Mouse (Mus musculus) forebrain, embryonic 14.5 days (tissue): ENCODE results near the gene Snd1. TPM values are rescaled to one million over a fixed set of nuclear protein-coding genes. Genes with fewer than 3 reads are reported as not detected.

Source experiments
- ATAC-seq: fragments of 200-750 bp; cut with Nextera tagmentation; 2 replicates; pipeline ENCODE4 v1.8.0; 2017; ENCODE audit warnings: mild to moderate bottlenecking, moderate library complexity
- DNase-seq: peaks from one replicate; pipeline ENCODE4 v3.0.0-alpha.2; 2015; ENCODE audit warnings: low spot score
- H3K27ac ChIP-seq: fragments of 300-500 bp; sonication (generic); 2 replicates; pipeline ENCODE4 v1.5.1; 2014; ENCODE audit warnings: low read depth, mild to moderate bottlenecking, control low read depth, low read length, moderate library complexity
- H3K27me3 ChIP-seq: fragments of 300-500 bp; sonication (generic); replicated peaks from 2 replicates; pipeline ENCODE4 v1.6.1; 2014; ENCODE audit warnings: low read length, control low read depth, mixed read lengths; ENCODE audit not compliant: control insufficient read depth, insufficient read depth
- H3K36me3 ChIP-seq: fragments of 300-500 bp; sonication (generic); 2 replicates; pipeline ENCODE4 v1.6.1; 2014; ENCODE audit warnings: low read length, control low read depth; ENCODE audit not compliant: control insufficient read depth, insufficient read depth
- H3K4me1 ChIP-seq: fragments of 300-500 bp; sonication (generic); 2 replicates; pipeline ENCODE4 v1.6.1; 2014; ENCODE audit warnings: antibody characterized with exemption, low read length, control low read depth; ENCODE audit not compliant: control insufficient read depth, insufficient read depth
- H3K4me2 ChIP-seq: fragments of 300-500 bp; sonication (generic); 2 replicates; pipeline ENCODE4 v1.6.1; 2014; ENCODE audit warnings: mild to moderate bottlenecking, control low read depth, low read length
- H3K4me3 ChIP-seq: fragments of 300-500 bp; sonication (generic); 2 replicates; pipeline ENCODE4 v1.5.1; 2014; ENCODE audit warnings: low read depth, low read length, control low read depth
- H3K9ac ChIP-seq: fragments of 300-500 bp; sonication (generic); 2 replicates; pipeline ENCODE4 v1.6.1; 2014; ENCODE audit warnings: mild to moderate bottlenecking, low read length, control low read depth, moderate library complexity
- H3K9me3 ChIP-seq: fragments of 300-500 bp; sonication (generic); replicated peaks from 2 replicates; pipeline ENCODE4 v1.6.1; 2016; ENCODE audit warnings: low read length, control low read depth, mixed read lengths; ENCODE audit not compliant: control insufficient read depth
- WGBS: fragments of 180-500 bp; shearing (Covaris S2); extraction: QIAGEN DNeasy Blood & Tissue Kit; methylation state at CpG from one replicate; pipeline ENCODE4 v1.1.7; 2014; 5-methylcytosine and 5-hydroxymethylcytosine counted together
- polyA plus RNA-seq: library from polyadenylated mRNA; unstranded; fragments of >200 nt; fragmentation: Nextera tagmentation; extraction: Ambion mirVana; gene quantifications from 2 replicates; pipeline ENCODE4 v1.2.1, GENCODE M21; 2014

Gene Snd1
- polyA plus RNA-seq, 1 experiment from 2014 or later: 67.9 TPM

GRCm38 (mm10) chr6:28450481-28450880 is 24.5 kb upstream of the Snd1 start:
- peaks cover 15% of the 10 kb centered on the region for H3K27me3 ChIP-seq
- no peaks in the 10 kb centered on the region for H3K9me3 ChIP-seq
- H3K27ac ChIP-seq: no peak overlapping the region
- no peak overlapping the region for H3K4me2 ChIP-seq
- DNase-seq (no peak), ATAC-seq (peak; percentile 20; the same call in 1 of the 2 replicates)
- H3K4me1 ChIP-seq: peaks cover 2% of the 10 kb centered on the region; the same call in 1 of the 2 replicates
- no peaks in the 10 kb centered on the region for H3K36me3 ChIP-seq
- no peak overlapping the region for H3K9ac ChIP-seq
- H3K4me3 ChIP-seq: no peak overlapping the region
- 14% methylated on average over 5 of the region's 5 CpGs for WGBS

GRCm38 (mm10) chr6:28450977-28451376 is 24.0 kb upstream of the Snd1 start:
- DNase-seq: peak; percentile 33
- no peak overlapping the region for H3K4me3 ChIP-seq
- 3% methylated on average over 12 of the region's 12 CpGs for WGBS
- H3K9me3 ChIP-seq: no peaks in the 10 kb centered on the region
- peaks cover 15% of the 10 kb centered on the region for H3K27me3 ChIP-seq
- peaks cover 2% of the 10 kb centered on the region; the same call in 1 of the 2 replicates for H3K4me1 ChIP-seq
- no peaks in the 10 kb centered on the region for H3K36me3 ChIP-seq
- no peak overlapping the region for H3K9ac ChIP-seq
- H3K27ac ChIP-seq: no peak overlapping the region
- no peak overlapping the region for H3K4me2 ChIP-seq
- peak; percentile 60; the same call in 1 of the 2 replicates for ATAC-seq

- no peak overlapping the region for H3K4me2 ChIP-seq
- H3K36me3 ChIP-seq: no peaks in the 10 kb centered on the region
- H3K9ac ChIP-seq: no peak overlapping the region
- no peaks in the 10 kb centered on the region for H3K9me3 ChIP-seq
- DNase-seq: no peak
- no peak for ATAC-seq
- no peaks in the 10 kb centered on the region for H3K27me3 ChIP-seq
- no peak overlapping the region for H3K4me3 ChIP-seq
- H3K27ac ChIP-seq: no peak overlapping the region
- H3K4me1 ChIP-seq: no peaks in the 10 kb centered on the region
These were observed 15.7 kb upstream of the Snd1 start for GRCm38 (mm10) chr6:28459221-28459668.

- Histone ChIP-seq H3K36me3 (no peaks in the 10 kb centered on the region), H3K4me1 (no peaks in the 10 kb centered on the region), H3K4me3 (no peak overlapping the region), H3K27me3 (no peaks in the 10 kb centered on the region), H3K9me3 (no peaks in the 10 kb centered on the region), H3K9ac (no peak overlapping the region), H3K27ac (no peak overlapping the region), H3K4me2 (no peak overlapping the region)
- 13% methylated on average over 5 of the region's 5 CpGs for whole genome bisulfite sequencing
- ATAC-seq (no peak), DNase-seq (peak; percentile 40)
These were observed 14.4 kb upstream of the Snd1 start for GRCm38 (mm10) chr6:28460534-28460933.

GRCm38 (mm10) chr6:28464630-28465029 is 10.3 kb upstream of the Snd1 start:
- Histone ChIP-seq H3K9ac (no peak overlapping the region), H3K4me3 (no peak overlapping the region), H3K9me3 (no peaks in the 10 kb centered on the region), H3K27me3 (no peaks in the 10 kb centered on the region), H3K27ac (no peak overlapping the region), H3K36me3 (no peaks in the 10 kb centered on the region), H3K4me2 (no peak overlapping the region), H3K4me1 (no peaks in the 10 kb centered on the region)
- WGBS: 67% methylated on average over 6 of the region's 6 CpGs
- no peak for DNase-seq
- ATAC-seq: no peak

GRCm38 (mm10) chr6:28470017-28470602 is 4.8 kb upstream of the Snd1 start:
- no peak overlapping the region for H3K4me3 ChIP-seq
- ATAC-seq (no peak), DNase-seq (no peak)
- H3K27ac ChIP-seq: no peak overlapping the region
- no peaks in the 10 kb centered on the region for H3K27me3 ChIP-seq
- no peak overlapping the region for H3K4me2 ChIP-seq
- no peaks in the 10 kb centered on the region for H3K36me3 ChIP-seq
- 83% methylated on average over 4 of the region's 4 CpGs for WGBS
- H3K9me3 ChIP-seq: no peaks in the 10 kb centered on the region
- no peak overlapping the region for H3K9ac ChIP-seq
- H3K4me1 ChIP-seq: no peaks in the 10 kb centered on the region

- Histone ChIP-seq H3K27me3 (no peaks in the 10 kb centered on the region), H3K27ac (no peak overlapping the region), H3K36me3 (no peaks in the 10 kb centered on the region), H3K4me1 (no peaks in the 10 kb centered on the region), H3K9me3 (no peaks in the 10 kb centered on the region), H3K4me2 (no peak overlapping the region), H3K4me3 (no peak overlapping the region), H3K9ac (no peak overlapping the region)
- 84% methylated on average over 5 of the region's 5 CpGs for WGBS
- DNase-seq (no peak), ATAC-seq (no peak)
These were observed 4.3 kb upstream of the Snd1 start for GRCm38 (mm10) chr6:28470621-28471020.

- Histone ChIP-seq H3K27me3 (no peaks in the 10 kb centered on the region), H3K4me1 (no peaks in the 10 kb centered on the region), H3K4me3 (no peak overlapping the region), H3K4me2 (no peak overlapping the region), H3K36me3 (no peaks in the 10 kb centered on the region), H3K27ac (no peak overlapping the region), H3K9ac (no peak overlapping the region), H3K9me3 (no peaks in the 10 kb centered on the region)
- WGBS: 83% methylated on average over 9 of the region's 9 CpGs
- DNase-seq (no peak), ATAC-seq (no peak)
These were observed 3.5 kb upstream of the Snd1 start for GRCm38 (mm10) chr6:28471284-28472035.

- Histone ChIP-seq H3K4me3 (no peak overlapping the region), H3K4me2 (no peak overlapping the region), H3K27me3 (no peaks in the 10 kb centered on the region), H3K27ac (no peak overlapping the region), H3K9ac (no peak overlapping the region), H3K36me3 (no peaks in the 10 kb centered on the region), H3K4me1 (peaks cover 2% of the 10 kb centered on the region), H3K9me3 (no peaks in the 10 kb centered on the region)
- ATAC-seq (no peak), DNase-seq (no peak)
- WGBS: 90% methylated on average over 4 of the region's 4 CpGs
These were observed 728 bp upstream of the Snd1 start for GRCm38 (mm10) chr6:28474211-28474610.
